Mouse (Mus musculus): ENCODE measurements around the gene Nadk2. TPM values are rescaled to one million over a fixed set of nuclear protein-coding genes. Genes with fewer than 3 reads are reported as not detected.
A peak's percentile ranks its signal among the peaks of the same experiment; 100 is the strongest.

The Nadk2 gene
- polyA plus RNA-seq, 1 experiment, result 10.8 TPM

DNA sequence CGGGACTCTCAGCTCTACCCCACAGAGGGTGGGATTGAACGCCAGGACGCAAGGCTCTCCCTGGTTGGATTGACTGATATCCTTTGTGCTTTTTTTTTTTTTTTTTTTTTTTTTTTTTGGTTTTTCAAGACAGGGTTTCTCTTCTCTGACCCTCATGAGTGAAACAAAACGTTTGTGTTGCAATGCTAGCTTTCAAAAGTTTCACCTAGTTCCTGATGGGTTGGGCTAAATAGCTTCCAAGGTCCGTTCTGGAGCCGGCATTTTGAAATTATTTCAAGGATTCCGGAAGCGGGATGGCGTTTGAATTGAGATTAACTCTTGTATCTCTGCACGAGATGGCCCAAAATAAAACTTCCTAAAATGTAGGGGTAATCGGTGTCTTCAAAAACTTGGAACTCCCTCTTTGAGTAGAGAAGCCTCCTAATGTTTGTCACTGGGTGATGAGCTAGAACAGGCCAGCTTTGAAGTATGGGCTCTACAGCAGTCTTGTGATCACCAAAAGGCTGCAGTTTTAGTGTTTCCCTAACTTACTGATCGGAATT is 2.1 kb downstream of the Nadk2 start:
- no peaks in the 10 kb centered on the region for H3K9me3 ChIP-seq (ENCODE audit: control insufficient read depth, low read length)
- H3K4me1 ChIP-seq (ENCODE audit: control insufficient read depth), result peaks cover 66% of the 10 kb centered on the region
- peaks cover 64% of the 10 kb centered on the region for H3K36me3 ChIP-seq (ENCODE audit: control insufficient read depth)
- TF ChIP-seq TAL1 (IDR thresholded peaks at IDR 0.05; ENCODE audit: low read length), result no peak
- no peak for TF ChIP-seq GATA1 (IDR thresholded peaks at IDR 0.05; ENCODE audit: low read length)
- H3K27me3 ChIP-seq (ENCODE audit: control insufficient read depth), result no peaks in the 10 kb centered on the region
- H3K4me3 ChIP-seq (replicated peaks), result peak overlapping the region; percentile 89

DNA sequence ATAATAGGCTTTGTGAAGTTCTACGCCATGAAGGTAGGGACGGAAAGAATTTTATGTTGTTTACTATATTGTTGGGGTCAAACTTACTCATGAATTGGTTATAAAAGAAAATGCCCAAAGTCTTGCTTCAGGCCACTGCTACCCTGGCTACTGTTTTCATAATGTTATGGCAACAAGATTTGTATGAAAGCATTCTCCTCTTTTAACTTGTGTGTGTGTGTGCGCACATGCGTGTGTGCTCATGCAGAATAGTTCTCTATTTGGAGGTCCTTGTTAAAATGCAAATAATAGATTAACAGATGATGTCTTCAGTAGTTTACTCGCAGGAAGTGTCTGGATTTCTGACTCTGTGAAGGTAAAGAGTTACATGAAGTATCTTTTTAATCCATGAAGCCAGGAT is 2.6 kb downstream of the Nadk2 start:
- Histone ChIP-seq H3K4me3 (replicated peaks) (peak overlapping the region; percentile 89), H3K36me3 (ENCODE audit: control insufficient read depth) (peaks cover 70% of the 10 kb centered on the region), H3K4me1 (ENCODE audit: control insufficient read depth) (peaks cover 71% of the 10 kb centered on the region), H3K27me3 (ENCODE audit: control insufficient read depth) (no peaks in the 10 kb centered on the region), H3K9me3 (ENCODE audit: control insufficient read depth, low read length) (no peaks in the 10 kb centered on the region)
- TF ChIP-seq TAL1 (IDR thresholded peaks at IDR 0.05; ENCODE audit: low read length) (no peak), GATA1 (IDR thresholded peaks at IDR 0.05; ENCODE audit: low read length) (no peak)

DNA sequence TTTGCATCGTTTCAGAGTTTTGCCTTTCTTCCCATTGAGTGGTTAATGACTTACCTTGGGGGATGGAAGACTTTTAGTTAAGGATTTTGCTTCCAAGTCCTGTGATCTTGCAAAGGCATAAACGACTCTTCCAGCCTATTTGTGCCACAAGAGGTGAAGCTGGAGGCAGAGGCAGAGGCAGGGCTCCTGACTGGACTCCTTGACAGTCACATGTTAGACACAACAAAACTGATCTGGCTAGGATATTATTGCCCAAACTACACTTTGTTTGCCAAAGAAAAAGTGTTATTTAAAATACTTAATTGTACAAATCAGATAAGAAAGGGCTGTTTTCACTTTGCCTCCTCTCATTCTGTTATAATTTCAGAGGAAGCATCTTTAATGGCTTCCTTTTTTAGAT is 3.1 kb downstream of the Nadk2 start:
- Histone ChIP-seq H3K27me3 (ENCODE audit: control insufficient read depth) (no peaks in the 10 kb centered on the region), H3K4me1 (ENCODE audit: control insufficient read depth) (peaks cover 72% of the 10 kb centered on the region), H3K4me3 (replicated peaks) (peak overlapping the region; percentile 89), H3K9me3 (ENCODE audit: control insufficient read depth, low read length) (no peaks in the 10 kb centered on the region), H3K36me3 (ENCODE audit: control insufficient read depth) (peaks cover 74% of the 10 kb centered on the region)
- TF ChIP-seq GATA1 (IDR thresholded peaks at IDR 0.05; ENCODE audit: low read length) (peak; percentile 32), TAL1 (IDR thresholded peaks at IDR 0.05; ENCODE audit: low read length) (no peak)

DNA sequence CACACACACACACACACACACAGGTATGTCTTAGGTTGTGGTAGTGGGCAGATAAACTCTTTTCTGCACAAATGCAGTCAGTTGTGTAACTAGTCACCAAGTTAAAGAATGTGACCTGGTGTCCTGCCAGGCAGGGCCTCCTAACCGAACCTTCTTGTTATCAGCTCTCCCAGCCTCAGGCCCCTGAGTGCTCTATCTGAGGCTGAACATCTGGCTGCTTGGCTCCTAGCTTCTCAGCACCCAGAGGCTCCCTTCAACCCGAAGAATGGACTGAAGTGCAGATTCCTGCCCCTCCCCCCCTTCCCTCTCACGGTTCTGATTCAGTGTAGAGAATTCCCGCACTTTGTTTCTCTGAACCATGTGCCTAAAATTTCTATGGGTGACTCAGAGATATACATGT is 3.6 kb downstream of the Nadk2 start:
- Histone ChIP-seq H3K36me3 (ENCODE audit: control insufficient read depth) (peaks cover 78% of the 10 kb centered on the region), H3K27me3 (ENCODE audit: control insufficient read depth) (no peaks in the 10 kb centered on the region), H3K4me3 (replicated peaks) (peak overlapping the region; percentile 89), H3K9me3 (ENCODE audit: control insufficient read depth, low read length) (no peaks in the 10 kb centered on the region), H3K4me1 (ENCODE audit: control insufficient read depth) (peaks cover 74% of the 10 kb centered on the region)
- TF ChIP-seq GATA1 (IDR thresholded peaks at IDR 0.05; ENCODE audit: low read length) (peak; percentile 98), TAL1 (IDR thresholded peaks at IDR 0.05; ENCODE audit: low read length) (peak; percentile 99)

DNA sequence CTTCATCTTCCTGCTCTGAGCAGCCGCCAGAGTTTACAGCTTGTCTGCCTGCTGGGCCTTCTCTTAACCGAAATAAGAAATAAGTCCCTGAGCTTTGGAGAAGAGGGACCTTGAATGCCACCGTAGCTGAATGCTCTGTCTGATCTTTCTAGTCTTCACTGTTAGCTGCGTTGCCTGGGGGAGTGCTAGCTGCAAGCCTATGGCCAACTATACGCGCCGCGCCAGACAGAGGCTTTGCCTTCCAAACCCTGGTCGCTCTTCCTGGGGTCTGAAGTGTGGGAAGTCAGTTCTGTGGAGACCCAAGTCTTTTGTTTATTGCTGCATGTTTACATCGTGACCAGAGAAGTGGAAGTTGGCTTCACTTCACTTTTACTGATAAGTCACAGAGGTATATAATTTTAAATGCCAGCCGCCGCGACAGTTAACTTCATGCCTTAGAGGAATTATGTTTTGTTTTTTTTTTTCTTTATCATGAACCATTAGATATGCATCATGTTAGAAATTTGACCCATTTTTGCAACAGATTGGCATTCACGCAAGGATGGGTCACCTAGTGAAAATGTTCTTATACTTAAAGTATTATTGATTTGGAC is 4.6 kb downstream of the Nadk2 start:
- TF ChIP-seq TAL1 (IDR thresholded peaks at IDR 0.05; ENCODE audit: low read length) (no peak), GATA1 (IDR thresholded peaks at IDR 0.05; ENCODE audit: low read length) (no peak)
- H3K27me3 ChIP-seq (ENCODE audit: control insufficient read depth), result no peaks in the 10 kb centered on the region
- H3K4me3 ChIP-seq (replicated peaks), result peak overlapping the region; percentile 89
- peaks cover 86% of the 10 kb centered on the region for H3K36me3 ChIP-seq (ENCODE audit: control insufficient read depth)
- H3K4me1 ChIP-seq (ENCODE audit: control insufficient read depth), result peaks cover 75% of the 10 kb centered on the region
- H3K9me3 ChIP-seq (ENCODE audit: control insufficient read depth, low read length), result no peaks in the 10 kb centered on the region

DNA sequence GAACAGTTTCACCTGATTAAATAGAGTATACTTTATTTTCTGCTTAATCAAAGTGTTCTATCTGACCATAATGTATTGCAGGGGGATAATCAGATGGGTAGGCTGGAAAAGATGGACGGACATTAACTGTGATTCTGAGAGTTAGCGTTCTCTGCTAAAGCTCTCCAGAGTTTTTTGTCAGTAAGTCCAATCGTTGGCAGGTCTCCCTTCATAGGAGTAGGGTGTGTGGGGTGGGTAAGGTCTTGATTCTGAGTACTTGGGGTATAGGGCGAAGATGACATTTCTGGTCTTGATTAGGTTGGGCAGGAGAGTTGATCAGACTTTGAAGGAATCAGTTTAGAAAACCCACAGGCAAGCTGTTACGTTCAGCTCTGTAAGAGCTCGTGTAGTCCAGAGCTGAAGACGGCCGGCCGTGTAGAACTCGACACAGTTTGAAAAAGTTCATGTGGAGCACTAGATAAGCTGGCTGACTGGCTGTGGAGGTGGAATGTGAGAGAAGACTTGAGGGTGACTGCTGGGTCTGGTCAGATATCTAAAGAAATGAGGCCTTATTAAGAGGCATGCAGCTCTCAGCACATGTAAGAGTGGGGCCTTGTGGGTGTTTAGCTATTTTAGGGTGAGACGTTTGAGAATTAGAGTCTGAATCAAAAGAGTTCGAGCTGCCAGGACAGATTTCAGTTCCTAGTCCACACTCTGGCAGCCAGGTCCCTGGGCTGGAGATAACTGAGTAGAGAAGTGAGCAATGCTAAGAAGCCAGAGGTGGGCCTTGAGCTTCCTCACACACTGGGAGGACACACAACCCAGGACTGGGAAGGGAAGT is 7.6 kb downstream of the Nadk2 start:
- H3K36me3 ChIP-seq (ENCODE audit: control insufficient read depth), result peaks cover 96% of the 10 kb centered on the region
- H3K4me1 ChIP-seq (ENCODE audit: control insufficient read depth), result peaks cover 95% of the 10 kb centered on the region
- no peaks in the 10 kb centered on the region for H3K27me3 ChIP-seq (ENCODE audit: control insufficient read depth)
- TF ChIP-seq GATA1 (IDR thresholded peaks at IDR 0.05; ENCODE audit: low read length), result no peak
- TF ChIP-seq TAL1 (IDR thresholded peaks at IDR 0.05; ENCODE audit: low read length), result no peak
- no peaks in the 10 kb centered on the region for H3K9me3 ChIP-seq (ENCODE audit: control insufficient read depth, low read length)
- H3K4me3 ChIP-seq (replicated peaks), result peak overlapping the region; percentile 89

DNA sequence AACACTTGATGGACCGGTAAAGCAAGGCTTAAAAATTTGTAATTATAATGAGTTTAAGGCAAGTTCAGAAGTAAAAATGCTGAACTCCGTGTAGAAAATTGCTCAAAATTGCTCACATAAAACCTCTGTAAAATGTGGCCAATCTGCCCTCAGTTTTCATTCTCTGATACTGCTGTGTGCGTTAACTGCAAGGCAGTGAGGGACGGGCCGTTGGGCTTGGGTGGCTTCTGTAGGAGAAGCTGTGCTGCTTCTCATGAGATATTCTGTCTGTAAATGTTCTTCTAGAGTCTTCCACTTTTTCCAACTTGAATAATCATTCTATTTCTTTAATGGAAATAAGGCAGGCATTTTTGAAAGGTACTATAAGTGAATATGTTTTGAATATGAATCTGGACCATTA is 8.6 kb downstream of the Nadk2 start:
- Histone ChIP-seq H3K27me3 (ENCODE audit: control insufficient read depth) (no peaks in the 10 kb centered on the region), H3K4me3 (replicated peaks) (peak overlapping the region; percentile 89), H3K4me1 (ENCODE audit: control insufficient read depth) (peaks cover 90% of the 10 kb centered on the region), H3K36me3 (ENCODE audit: control insufficient read depth) (peaks cover 96% of the 10 kb centered on the region), H3K9me3 (ENCODE audit: control insufficient read depth, low read length) (no peaks in the 10 kb centered on the region)
- TF ChIP-seq TAL1 (IDR thresholded peaks at IDR 0.05; ENCODE audit: low read length) (no peak), GATA1 (IDR thresholded peaks at IDR 0.05; ENCODE audit: low read length) (no peak)

DNA sequence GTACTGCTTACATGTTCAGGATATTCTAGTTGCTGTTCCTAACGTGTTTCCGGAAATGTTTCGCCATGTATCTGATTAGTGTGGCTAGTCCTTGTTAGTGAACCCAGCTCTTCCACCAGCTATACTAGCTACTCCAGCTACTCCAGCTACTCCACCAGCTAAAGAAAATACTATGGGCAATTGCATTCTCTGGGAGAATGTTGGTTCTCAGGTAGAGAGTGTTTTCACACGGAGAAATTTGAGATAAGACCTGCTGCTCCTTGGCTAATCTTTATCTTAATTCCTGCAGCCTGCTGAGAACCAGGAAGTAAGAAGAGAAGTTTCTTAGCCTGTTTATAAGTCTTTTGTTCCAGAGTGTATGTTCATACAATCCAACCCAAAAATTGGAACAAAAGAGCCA is 9.1 kb downstream of the Nadk2 start:
- H3K27me3 ChIP-seq (ENCODE audit: control insufficient read depth), result no peaks in the 10 kb centered on the region
- TF ChIP-seq GATA1 (IDR thresholded peaks at IDR 0.05; ENCODE audit: low read length) (peak; percentile 45), TAL1 (IDR thresholded peaks at IDR 0.05; ENCODE audit: low read length) (no peak)
- H3K4me3 ChIP-seq (replicated peaks), result peak overlapping the region; percentile 89
- peaks cover 90% of the 10 kb centered on the region for H3K4me1 ChIP-seq (ENCODE audit: control insufficient read depth)
- no peaks in the 10 kb centered on the region for H3K9me3 ChIP-seq (ENCODE audit: control insufficient read depth, low read length)
- peaks cover 96% of the 10 kb centered on the region for H3K36me3 ChIP-seq (ENCODE audit: control insufficient read depth)

DNA sequence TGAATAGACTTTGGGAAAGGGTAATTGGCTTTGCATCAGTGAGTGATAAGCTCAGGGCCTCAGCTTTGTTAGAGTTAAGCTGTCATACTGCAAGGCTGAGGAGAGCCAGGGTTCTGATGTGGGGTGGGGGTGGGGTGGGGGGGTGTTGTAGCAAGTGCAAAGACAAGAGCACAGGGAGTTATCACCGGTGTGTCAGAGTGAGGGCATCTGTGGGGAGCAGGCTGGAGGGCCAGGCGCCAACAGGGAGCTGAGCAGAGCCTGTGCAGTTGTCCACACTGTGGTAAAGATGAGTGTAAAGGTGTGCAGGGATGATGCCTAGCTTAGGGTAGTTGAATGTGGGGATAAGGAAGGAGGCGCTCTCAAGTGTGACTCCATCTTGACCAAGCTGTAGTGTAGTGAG is 10.2 kb downstream of the Nadk2 start:
- peaks cover 96% of the 10 kb centered on the region for H3K36me3 ChIP-seq (ENCODE audit: control insufficient read depth)
- peaks cover 90% of the 10 kb centered on the region for H3K4me1 ChIP-seq (ENCODE audit: control insufficient read depth)
- TF ChIP-seq GATA1 (IDR thresholded peaks at IDR 0.05; ENCODE audit: low read length) (no peak), TAL1 (IDR thresholded peaks at IDR 0.05; ENCODE audit: low read length) (no peak)
- H3K9me3 ChIP-seq (ENCODE audit: control insufficient read depth, low read length), result no peaks in the 10 kb centered on the region
- H3K27me3 ChIP-seq (ENCODE audit: control insufficient read depth), result no peaks in the 10 kb centered on the region
- H3K4me3 ChIP-seq (replicated peaks), result peak overlapping the region; percentile 37
